Mouse (Mus musculus): ENCODE data around the gene Eps15l1. TPM values are rescaled to one million over a fixed set of nuclear protein-coding genes. Genes with fewer than 3 reads are reported as not detected.

Eps15l1 gene
- total RNA-seq, 1 experiment from 2014 or later, result 64.2 TPM

- no peak for DNase-seq
Measured at GRCm38 (mm10) chr8:72413839-72414238, 7.4 kb downstream of the Eps15l1 start.

DNA sequence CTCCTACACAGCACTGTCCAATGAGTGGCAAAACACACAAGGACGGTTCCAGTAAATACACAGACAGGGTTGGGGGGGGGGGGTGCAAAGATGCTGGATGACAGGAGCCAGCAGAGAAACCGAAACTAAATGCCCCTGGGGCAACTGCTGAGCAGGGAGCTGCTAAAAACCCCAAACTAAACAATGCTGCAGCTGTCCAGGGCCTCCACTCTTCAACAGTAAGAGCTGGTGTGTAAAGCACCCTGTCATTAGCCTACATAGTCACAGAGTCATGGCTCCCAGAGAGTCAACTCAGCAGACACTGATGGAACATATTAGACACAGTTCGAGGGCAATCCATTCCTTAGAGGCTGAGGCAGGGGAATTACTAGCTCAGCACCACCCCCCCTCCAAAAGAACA, 11.8 kb downstream of the Eps15l1 start:
- DNase-seq, result no peak

- no peak for DNase-seq
Measured at GRCm38 (mm10) chr8:72407878-72408277, 13.4 kb downstream of the Eps15l1 start.

DNA sequence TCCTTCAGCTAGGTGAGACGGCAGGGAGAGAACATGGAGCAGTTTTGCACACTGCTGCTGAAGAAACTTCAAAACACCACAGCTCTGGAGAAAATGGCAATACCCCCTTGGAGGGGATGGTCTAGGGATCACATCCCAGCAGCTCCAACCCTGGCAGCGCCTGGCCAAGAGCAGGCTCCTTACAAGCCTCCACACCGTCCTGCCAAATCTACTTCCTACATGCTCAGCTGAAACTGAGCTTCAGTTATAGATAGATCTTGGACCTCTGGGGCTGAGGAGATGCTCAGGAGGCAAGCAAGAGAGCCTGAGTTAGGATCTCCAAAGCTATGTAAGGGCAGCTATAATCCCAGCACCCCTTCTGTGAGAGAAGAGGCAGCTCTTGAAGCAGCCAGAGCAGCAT, 18.3 kb downstream of the Eps15l1 start:
- no peak for DNase-seq

GRCm38 (mm10) chr8:72401381-72401780, 19.9 kb downstream of the Eps15l1 start:
- DNase-seq, result no peak

DNA sequence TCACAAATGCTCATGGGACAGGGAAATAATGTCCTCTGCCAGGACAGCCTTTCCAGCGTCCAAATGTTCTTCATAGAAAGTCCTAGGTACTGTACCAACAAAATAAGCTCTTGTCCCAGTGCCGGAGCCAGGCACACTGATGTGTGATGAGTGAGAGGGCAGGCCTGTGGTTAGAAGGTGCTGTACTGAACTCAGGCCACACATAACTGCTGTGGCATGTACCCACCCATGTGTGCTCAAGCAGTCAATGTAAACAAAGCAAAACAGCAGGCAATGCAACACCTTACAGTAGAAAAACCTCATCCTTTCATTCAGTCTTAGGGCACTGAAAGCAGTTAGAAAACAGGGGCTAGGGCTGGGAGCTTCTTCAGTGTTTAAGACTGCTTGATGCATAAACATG, 35.5 kb downstream of the Eps15l1 start:
- DNase-seq, result no peak

DNA sequence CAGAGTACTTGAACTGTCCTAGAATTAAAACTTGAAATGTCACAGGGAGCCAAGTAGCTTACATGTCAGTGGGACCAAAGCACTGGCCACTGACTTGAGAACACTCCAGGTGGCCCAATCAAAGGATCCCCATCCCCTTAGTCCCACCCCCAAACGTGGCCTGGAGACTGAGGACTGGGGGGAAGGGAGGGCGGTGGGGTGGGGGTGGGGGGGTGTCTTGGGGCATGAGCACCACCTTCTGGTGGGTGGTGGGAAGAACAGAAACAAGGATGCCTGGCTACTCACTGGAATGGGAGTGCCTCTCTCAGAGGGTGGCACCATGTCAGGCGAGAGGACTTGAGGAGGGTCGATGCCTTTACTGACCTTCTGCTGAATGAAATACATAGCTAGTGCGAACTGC, 38.9 kb downstream of the Eps15l1 start:
- DNase-seq, result no peak

DNA sequence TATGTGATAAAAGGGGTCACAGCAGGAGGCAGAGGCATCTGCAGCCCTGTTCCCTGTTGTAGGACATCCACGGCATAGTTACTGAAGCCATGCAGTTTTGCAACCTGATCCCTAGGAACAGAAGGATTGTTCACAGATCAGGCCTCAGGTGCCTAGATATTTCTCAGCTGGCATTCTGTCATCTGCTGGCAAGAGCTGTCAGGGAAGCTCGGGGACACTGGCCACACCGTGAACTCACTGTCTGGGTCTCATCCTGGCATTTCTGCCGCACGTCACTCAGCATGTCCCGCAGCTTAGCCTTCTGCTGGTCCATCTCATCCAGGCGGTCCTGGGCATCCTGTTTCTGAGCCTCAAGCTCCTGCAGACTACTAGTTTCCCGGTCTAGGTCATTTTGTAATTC, 40.6 kb downstream of the Eps15l1 start:
- no peak for DNase-seq

GRCm38 (mm10) chr8:72376900-72377299, 44.4 kb downstream of the Eps15l1 start:
- DNase-seq, result no peak

DNA sequence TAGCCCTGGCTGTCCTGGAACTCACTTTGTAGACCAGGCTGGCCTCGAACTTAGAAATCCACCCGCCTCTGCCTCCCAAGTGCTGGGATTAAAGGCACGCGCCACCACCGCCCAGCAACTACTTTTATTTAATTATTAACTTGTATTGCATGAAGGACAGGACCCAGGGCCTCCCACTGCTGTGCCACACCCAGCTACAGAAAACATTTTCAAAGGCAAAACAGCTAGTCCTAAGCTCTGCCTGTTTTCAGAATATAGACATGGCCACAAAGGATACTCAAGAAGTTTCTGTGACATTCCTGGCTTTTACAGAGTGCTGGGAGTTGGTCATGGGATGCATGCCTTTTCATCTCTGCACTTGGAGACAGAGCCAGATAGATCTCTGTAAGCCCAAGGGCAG, 45.0 kb downstream of the Eps15l1 start:
- no peak for DNase-seq

GRCm38 (mm10) chr8:72375161-72375560, 46.1 kb downstream of the Eps15l1 start:
- DNase-seq, result no peak

- DNase-seq, result no peak
Measured at GRCm38 (mm10) chr8:72372311-72372710, 48.9 kb downstream of the Eps15l1 start.

GRCm38 (mm10) chr8:72371356-72371755, 49.9 kb downstream of the Eps15l1 start:
- no peak for DNase-seq

GRCm38 (mm10) chr8:72366435-72366834, 54.8 kb downstream of the Eps15l1 start:
- no peak for DNase-seq

- peak; percentile 80 for DNase-seq
Measured at GRCm38 (mm10) chr8:72365826-72366225, 55.4 kb downstream of the Eps15l1 start.

DNA sequence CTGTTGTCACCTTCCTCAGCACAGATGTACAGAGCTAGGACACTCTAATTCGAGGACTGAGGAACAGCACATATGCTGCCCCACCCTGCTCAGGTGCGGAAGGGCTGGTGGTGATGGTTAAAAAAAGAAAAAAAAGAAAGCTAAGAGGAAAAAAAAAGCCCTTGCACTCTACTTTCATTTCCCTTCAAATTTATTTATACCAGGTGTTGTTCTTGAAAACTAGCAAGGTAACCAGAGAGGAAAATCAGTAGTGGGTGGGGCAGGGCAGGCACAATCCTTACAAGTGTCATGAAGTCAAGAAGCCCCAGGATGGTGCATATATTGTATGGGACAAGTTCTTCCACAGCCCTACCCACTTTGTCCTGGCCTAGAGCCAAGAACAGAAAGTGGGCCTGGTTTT, 56.2 kb downstream of the Eps15l1 start:
- no peak for DNase-seq

GRCm38 (mm10) chr8:72363457-72363856, 57.8 kb downstream of the Eps15l1 start:
- peak; percentile 15 for DNase-seq

DNA sequence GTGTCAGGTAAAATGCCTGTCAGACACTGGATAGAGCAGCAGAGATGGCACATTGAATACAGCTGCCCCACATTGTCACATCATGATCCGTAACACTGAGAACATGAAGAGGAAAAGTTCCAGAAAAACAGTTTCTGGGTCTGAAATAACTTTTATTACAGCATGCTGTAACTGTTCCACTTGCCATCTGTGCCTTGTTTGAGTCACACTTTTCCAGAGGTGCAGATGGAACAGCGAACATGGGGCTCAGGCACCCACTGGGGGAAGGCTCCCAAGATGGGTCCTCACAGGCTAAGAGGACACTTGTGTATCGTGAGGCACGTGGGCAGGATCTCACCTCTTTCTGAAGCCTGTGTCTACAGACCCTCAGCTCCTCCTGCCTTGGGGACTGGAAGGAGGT, 58.5 kb downstream of the Eps15l1 start:
- no peak for DNase-seq

- no peak for DNase-seq
Measured at GRCm38 (mm10) chr8:72360162-72360561, 61.1 kb downstream of the Eps15l1 start.

DNA sequence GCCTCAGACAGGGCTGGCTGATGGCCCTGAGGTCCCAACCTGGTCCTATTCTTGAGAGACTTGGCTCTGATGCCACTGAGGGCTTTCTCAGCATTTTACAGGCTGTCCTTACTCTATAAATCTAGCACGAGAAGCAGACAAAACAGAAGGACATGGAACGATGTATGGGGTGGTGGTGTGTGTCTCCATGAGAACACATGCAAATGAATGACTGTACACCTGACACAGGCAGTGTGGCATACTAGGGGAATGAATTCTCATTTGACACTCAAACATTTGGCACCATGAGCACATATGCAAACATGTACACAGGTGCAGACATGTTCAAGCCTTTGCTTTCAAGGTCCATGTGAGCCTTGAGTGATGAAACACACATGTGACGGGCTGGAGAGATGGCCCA, 64.7 kb downstream of the Eps15l1 start:
- DNase-seq, result no peak

- DNase-seq, result peak; percentile 21
Measured at GRCm38 (mm10) chr8:72354272-72354671, 67.0 kb downstream of the Eps15l1 start.

DNA sequence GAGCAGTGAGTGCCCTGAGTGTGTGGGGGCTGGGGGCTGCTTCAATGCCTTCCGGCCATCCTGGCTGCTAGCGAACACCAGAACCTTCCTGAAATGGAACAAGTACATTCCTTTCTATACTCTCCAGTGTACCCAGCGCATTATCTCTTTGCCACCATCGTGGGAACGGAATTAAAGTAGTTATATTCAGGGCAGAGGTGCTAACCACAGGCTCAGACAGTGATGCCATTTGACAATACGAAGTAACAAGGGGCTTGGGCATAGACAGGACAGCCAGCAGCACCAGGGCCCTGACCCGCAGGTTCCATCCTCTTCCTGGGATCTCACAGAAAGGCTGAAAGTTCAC, 67.6 kb downstream of the Eps15l1 start:
- DNase-seq, result no peak

- DNase-seq, result no peak
Measured at GRCm38 (mm10) chr8:72352951-72353699, 68.1 kb downstream of the Eps15l1 start.

- DNase-seq, result no peak
Measured at GRCm38 (mm10) chr8:72351405-72352005, 69.8 kb downstream of the Eps15l1 start.
